Mouse (Mus musculus): ENCODE measurements around the gene Lpo.

The Lpo gene

DNA sequence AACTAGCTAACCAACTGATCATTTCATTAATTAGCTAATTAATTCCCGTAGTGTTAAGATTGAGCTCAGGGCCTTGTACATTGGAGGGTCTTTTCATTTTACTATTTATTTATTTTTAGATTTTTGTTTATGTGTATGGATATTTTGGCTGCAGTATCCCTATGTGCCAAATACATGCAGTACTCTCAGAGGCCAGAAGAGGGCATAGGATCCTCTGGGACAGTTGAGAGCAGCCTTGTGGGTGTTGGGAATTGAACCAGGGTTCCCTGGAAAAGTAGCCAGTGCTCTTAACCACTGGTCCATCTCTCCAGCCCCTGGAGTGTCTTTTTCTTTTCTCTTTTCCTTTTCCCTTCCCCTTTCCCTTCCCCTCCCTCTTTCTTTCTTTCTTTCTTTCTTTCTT, 22.6 kb downstream of the Lpo start:
- peak; percentile 62 for DNase-seq (ENCODE audit: low read depth)

DNA sequence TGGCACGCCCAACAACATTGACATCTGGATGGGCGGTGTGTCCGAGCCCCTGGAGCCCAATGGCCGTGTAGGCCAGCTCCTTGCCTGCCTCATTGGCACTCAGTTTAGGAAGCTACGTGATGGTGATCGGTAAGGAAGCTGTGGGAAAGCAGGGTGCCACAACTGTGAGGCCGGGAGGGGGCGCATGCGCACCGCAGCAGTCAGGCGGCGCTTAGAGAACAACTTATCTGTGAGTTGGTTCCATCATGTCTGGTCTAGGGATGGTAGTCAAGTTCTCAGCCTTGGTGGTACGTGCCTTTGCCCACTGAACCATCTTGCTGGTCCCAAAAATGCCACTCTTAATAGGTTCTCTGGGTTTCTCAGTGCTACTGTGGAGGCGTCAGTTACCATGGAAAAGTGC, 25.5 kb downstream of the Lpo start:
- DNase-seq (ENCODE audit: low read depth), result no peak

DNA sequence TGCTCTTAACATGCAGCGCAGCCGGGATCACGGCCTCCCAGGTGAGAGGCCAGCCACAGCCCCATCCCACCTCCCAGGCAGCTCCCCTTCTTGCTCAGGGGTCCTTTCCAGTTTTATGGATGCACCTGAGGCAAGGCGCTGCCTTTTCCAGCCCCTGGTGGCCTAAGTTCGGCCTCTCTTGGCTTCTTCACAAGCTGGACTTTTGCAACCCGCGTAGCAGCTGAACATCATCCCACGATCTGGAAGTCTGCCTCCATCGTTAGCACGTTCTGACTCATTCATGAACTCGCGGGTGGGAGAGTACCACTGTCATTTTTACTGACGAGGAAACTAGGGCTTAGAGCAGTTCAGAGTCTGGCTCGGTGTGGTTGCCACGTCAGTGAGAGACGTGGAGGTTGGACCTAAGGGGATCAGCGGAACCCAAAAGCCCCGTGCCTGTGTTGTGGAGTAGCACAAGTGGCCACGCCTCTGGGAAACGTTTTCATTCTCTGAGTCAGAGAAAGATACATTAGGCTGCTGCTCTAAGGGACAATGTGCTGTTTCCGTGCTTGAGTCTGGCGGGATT, 26.3 kb downstream of the Lpo start:
- DNase-seq (ENCODE audit: low read depth), result no peak

- DNase-seq (ENCODE audit: low read depth), result no peak
Observed at GRCm38 (mm10) chr11:87793460-87793859, 34.6 kb downstream of the Lpo start, which contains the start of gene Mpo. TSS of gene Mpo (plus strand) at chr11:87793581.

GRCm38 (mm10) chr11:87790088-87790487, 38.0 kb downstream of the Lpo start:
- DNase-seq (ENCODE audit: low read depth), result no peak

- DNase-seq (ENCODE audit: low read depth), result no peak
Observed at GRCm38 (mm10) chr11:87780130-87780529, 48.0 kb downstream of the Lpo start.

- DNase-seq (ENCODE audit: low read depth), result no peak
Observed at GRCm38 (mm10) chr11:87779392-87779791, 48.7 kb downstream of the Lpo start.

GRCm38 (mm10) chr11:87778915-87779314, 49.2 kb downstream of the Lpo start:
- DNase-seq (ENCODE audit: low read depth), result no peak

- no peak for DNase-seq (ENCODE audit: low read depth)
Observed at GRCm38 (mm10) chr11:87778100-87778765, 49.9 kb downstream of the Lpo start.

DNA sequence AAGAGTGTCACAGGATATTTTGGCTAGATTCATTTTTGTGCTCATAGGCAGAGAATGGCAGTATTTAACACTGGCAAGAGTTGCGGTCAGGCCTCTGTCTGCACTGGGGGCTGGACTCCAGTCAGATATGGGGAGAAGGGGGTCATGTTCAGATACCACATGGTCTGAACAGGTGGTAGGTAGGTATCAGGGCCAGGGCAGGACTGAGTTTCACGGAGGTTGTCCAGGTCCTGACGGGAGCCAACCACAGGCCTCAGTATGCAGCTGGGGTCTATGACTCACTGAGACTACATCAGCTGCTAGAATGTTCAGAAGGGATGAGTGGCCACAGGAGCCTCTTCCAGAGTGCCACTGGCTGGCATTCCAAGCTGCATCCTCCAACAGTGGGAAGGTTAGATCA, 55.7 kb downstream of the Lpo start:
- DNase-seq (ENCODE audit: low read depth), result no peak

- DNase-seq (ENCODE audit: low read depth), result peak; percentile 80
Observed at GRCm38 (mm10) chr11:87770989-87771388, 57.1 kb downstream of the Lpo start.

DNA sequence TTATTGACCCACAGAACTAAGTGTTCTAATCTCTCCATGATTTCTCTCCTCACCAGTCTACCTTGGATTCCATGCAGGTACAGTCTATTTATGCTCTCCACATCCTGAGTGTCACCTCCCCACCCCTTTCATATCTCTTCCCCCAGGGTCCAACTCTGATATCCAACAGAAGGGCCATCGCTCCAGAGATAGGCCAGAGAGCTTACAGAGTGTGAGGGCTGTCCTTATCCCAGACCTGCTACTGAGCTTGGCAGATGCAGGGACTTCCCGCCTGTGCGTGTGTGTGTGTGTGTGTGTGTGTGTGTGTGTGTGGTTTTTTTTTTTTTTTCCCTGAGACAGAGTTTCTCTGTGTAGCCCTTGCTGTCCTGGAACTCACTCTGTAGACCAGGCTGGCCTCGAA, 59.3 kb downstream of the Lpo start:
- no peak for DNase-seq (ENCODE audit: low read depth)

GRCm38 (mm10) chr11:87763988-87764876, 63.9 kb downstream of the Lpo start:
- no peak for DNase-seq (ENCODE audit: low read depth)

DNA sequence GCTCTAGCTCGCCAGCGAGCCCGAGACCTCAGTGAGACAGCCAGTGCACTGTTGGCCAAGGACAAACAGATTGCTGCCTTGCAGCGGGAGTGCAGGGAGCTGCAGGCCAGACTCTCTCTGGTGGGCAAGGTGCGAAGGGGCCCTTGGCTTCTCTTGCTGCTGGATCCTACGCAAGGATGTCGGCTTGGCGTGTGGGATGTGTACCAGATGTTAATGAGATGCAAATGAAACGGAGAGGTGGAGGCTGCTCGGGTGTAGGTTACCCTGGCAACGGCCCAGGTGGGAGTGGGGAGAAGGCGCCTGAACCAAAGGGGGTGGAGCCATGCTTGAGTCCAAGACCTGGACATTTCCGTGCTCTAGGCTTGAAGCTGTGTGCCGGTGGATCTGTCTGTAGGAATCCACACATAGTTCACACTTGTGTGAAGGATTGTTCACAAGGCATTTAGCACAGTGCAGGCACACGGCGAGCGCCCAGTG, 64.5 kb downstream of the Lpo start:
- DNase-seq (ENCODE audit: low read depth), result no peak

GRCm38 (mm10) chr11:87762702-87763385, 65.2 kb downstream of the Lpo start:
- no peak for DNase-seq (ENCODE audit: low read depth)

DNA sequence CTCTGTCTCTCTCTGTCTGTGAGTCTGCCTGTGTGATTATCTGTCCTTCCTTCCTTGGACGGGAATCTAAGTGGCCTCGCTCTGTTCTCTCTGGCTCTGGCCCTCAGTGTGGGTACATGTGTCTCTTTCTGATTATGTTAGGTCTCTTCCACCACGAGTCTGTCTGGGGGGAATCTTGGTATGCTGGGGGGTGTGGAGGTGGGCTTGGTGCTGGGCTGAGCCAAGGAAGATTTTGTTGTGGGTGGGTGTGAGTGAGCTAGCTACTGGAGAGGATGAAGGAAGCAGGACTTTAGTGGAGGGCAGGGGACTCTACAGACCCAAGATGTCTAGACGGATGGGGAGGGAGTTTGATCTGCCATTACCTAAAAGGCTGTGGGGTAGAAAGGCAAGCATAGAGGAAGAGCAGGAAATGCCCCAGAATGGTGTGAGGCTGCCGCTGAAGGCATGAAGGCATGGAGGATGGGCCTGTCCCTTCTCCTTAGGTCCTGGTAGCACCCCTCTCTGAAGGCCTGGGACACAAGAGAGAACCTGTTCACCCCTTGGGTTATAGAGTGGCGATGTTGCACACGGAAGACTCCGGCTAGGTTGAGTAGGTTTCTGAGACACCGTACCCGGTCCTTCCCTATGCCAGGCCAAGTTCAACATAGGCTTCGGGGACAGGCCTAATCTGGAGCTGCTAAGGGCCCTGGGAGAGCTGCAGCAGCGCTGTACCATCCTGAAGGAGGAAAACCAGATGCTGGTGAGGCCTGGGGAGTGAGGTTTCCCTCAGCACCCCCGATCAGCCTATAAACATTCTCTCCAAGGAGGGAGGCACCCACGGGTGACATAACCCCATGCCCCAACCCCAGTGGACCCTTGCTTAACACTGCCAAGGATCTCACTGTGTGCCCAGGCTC, 66.0 kb downstream of the Lpo start:
- DNase-seq (ENCODE audit: low read depth), result no peak

- DNase-seq (ENCODE audit: low read depth), result no peak
Observed at GRCm38 (mm10) chr11:87761181-87761721, 66.8 kb downstream of the Lpo start.

GRCm38 (mm10) chr11:87760301-87761081, 67.6 kb downstream of the Lpo start, which contains the start of gene Tspoap1:
TSS of gene Tspoap1 (plus strand) at chr11:87760541.
- DNase-seq (ENCODE audit: low read depth), result no peak

DNA sequence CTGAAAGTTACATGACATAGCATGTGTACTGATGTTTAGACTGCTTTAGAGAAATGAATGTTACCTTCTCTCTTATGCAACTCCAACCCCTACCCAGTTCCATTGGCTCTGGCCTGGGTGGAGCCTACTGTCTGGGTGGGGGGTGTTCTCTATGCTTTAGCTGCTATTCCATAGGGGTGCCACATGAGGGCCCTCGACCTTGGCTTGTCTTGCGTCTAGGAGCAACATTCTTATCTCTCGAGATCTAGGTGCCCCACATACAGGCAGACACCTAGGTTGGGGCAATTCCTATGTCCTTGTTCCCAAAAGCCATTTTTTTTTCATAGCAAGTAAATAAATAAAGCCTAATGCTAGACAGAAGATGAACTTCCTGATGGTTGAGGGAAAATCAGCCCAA, 68.5 kb downstream of the Lpo start:
- no peak for DNase-seq (ENCODE audit: low read depth)

DNA sequence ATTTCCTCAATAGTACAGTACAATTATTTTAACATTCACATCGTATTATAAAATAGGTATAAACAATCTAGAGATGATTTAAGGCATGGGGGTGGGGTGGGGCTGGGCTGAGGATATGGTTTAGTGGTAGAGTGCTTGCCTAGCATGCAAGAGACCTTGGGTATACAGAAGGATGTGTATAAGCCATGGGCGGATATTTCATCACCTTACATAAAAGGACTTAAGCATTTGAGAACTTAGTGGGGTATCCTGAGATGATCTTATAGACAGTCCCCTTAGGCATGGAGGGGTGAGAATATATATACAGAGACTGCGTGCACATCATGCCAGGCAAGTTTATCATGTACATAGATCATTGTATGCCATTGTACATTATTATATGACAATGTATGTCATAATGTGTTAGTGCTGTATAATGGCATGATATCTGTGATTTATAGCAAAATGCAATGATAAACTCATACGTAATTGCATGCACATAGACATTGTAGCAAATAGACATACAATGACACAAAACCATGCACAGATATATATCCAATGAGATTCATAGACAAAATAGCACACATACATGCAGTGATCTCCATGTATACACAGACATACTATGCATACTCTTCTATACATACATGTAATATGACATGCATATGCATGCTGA, 69.0 kb downstream of the Lpo start:
- DNase-seq (ENCODE audit: low read depth), result no peak

Data from NIH3T3 (cell line).